Mouse (Mus musculus): ENCODE results near the gene Gm10376. TPM values are rescaled to one million over a fixed set of nuclear protein-coding genes. Genes with fewer than 3 reads are reported as not detected.

Gm10376 gene
- not detected for total RNA-seq (2023)

DNA sequence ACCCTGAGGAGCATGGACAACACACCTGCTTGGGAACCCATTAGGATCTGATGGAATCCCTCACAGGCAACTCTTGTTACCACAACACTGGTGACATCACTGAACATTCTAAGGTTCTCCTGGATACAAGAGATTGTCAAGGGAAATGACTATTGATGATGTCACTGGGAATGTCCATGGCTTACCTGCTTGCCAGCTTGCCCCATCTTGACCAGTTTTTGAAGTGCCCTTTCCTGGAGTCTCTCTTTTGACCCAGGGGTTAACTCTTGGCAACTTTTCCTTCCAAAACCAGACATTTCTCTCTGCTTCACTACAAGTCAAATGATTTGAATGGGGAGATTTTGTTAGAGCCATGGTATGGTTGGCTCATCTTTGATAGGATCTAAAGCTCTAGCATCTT lies at the start of gene Gm10376:
Gene Gm10376, minus strand, starts transcription at position 101 of the 400 bp plus-strand sequence.

DNA sequence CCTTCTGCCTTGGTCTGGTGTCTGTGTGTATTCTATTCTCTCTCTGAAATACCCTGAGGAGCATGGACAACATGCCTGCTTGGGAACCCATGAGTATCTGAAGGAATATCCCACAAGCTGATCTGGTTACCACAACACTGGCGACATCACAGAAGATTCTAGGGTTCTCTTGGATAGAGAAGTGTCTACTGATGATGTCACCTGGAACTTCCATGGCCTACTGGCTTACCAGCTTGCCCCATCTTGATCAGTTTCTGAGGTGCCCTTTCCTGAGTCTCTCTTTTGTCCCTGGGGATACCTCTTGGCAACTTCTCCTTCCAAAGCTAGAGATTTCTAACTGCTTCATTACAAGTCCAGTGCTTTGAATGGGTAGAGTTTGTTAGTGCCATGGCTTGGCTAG lies 21.9 kb downstream of the Gm10376 start, which contains the start of gene Gm8082:
Gene Gm8082, minus strand, starts transcription at position 101 of the 400 bp plus-strand sequence.

Other genes with a start within 250 kb of the Gm10376 start
- gene Gm3015, start 246.8 kb downstream of the Gm10376 start, total RNA-seq (2023), result not detected
- gene Gm10377, start 217.6 kb downstream of the Gm10376 start, total RNA-seq (2023), result not detected
- not detected for gene Gm21977, start 162.2 kb downstream of the Gm10376 start, total RNA-seq (2023)
- gene Gm8082, start 22.0 kb downstream of the Gm10376 start, total RNA-seq (2023), result not detected
- not detected for gene Gm8094, start 61.0 kb upstream of the Gm10376 start, total RNA-seq (2023)
- gene Gm8104, start 85.0 kb upstream of the Gm10376 start, total RNA-seq (2023), result not detected
- gene Gm7233, start 164.2 kb upstream of the Gm10376 start, total RNA-seq (2023), result not detected
- not detected for gene Gm8122, start 219.7 kb upstream of the Gm10376 start, total RNA-seq (2023)
- not detected for gene Gm8126, start 243.0 kb upstream of the Gm10376 start, total RNA-seq (2023)

Data from CD8-positive naive resting alpha-beta T cell, adult 57 days (primary cell).